Mouse (Mus musculus): ENCODE measurements at regions not wholly inside any gene's neighbourhood (a gene's known extent, or its start where the extent isn't known, plus 50 kb on each side); places are given as distances from the start of the nearest gene placed in this dataset.

- Histone ChIP-seq H3K36me3 (ENCODE audit: insufficient read depth, low read length) (no peaks in the 10 kb centered on the region), H3K4me1 (replicated peaks; ENCODE audit: low read depth, low read length) (peaks cover 92% of the 10 kb centered on the region), H3K9me3 (ENCODE audit: low read length) (peaks cover 5% of the 10 kb centered on the region), H3K27me3 (ENCODE audit: insufficient read depth, low read length) (peaks cover 70% of the 10 kb centered on the region), H3K4me3 (replicated peaks; ENCODE audit: low read length) (peak overlapping the region; percentile 41; the same call in 1 of the 2 replicates)
- TF ChIP-seq CTCF (conservative IDR thresholded peaks at IDR 0.05; ENCODE audit: low read length) (no peak), NANOG (IDR thresholded peaks at IDR 0.05; ENCODE audit: borderline replicate concordance, low read length) (peak; percentile 37; the same call in 1 of the 2 replicates)
Observed at GRCm38 (mm10) chr13:51920511-51921351, 74.3 kb downstream of the Gadd45g start.

- Histone ChIP-seq H3K27me3 (ENCODE audit: insufficient read depth, low read length) (peaks cover 66% of the 10 kb centered on the region), H3K4me1 (replicated peaks; ENCODE audit: low read depth, low read length) (peaks cover 85% of the 10 kb centered on the region), H3K36me3 (ENCODE audit: insufficient read depth, low read length) (no peaks in the 10 kb centered on the region), H3K4me3 (replicated peaks; ENCODE audit: low read length) (no peak overlapping the region), H3K9me3 (ENCODE audit: low read length) (no peaks in the 10 kb centered on the region)
- TF ChIP-seq POU5F1 (IDR thresholded peaks at IDR 0.05; ENCODE audit: borderline replicate concordance, low read length) (no peak), CTCF (conservative IDR thresholded peaks at IDR 0.05; ENCODE audit: low read length) (no peak), NANOG (IDR thresholded peaks at IDR 0.05; ENCODE audit: borderline replicate concordance, low read length) (no peak)
Observed at GRCm38 (mm10) chr13:51921550-51921949, 75.1 kb downstream of the Gadd45g start.

GRCm38 (mm10) chr13:51926764-51927163 lies 80.3 kb downstream of the Gadd45g start:
- TF ChIP-seq POU5F1 (IDR thresholded peaks at IDR 0.05; ENCODE audit: borderline replicate concordance, low read length) (no peak), NANOG (IDR thresholded peaks at IDR 0.05; ENCODE audit: borderline replicate concordance, low read length) (no peak), CTCF (conservative IDR thresholded peaks at IDR 0.05; ENCODE audit: low read length) (no peak)
- Histone ChIP-seq H3K36me3 (ENCODE audit: insufficient read depth, low read length) (no peaks in the 10 kb centered on the region), H3K9me3 (ENCODE audit: low read length) (no peaks in the 10 kb centered on the region), H3K4me1 (replicated peaks; ENCODE audit: low read depth, low read length) (peaks cover 73% of the 10 kb centered on the region), H3K27me3 (ENCODE audit: insufficient read depth, low read length) (peaks cover 70% of the 10 kb centered on the region), H3K4me3 (replicated peaks; ENCODE audit: low read length) (no peak overlapping the region)

DNA sequence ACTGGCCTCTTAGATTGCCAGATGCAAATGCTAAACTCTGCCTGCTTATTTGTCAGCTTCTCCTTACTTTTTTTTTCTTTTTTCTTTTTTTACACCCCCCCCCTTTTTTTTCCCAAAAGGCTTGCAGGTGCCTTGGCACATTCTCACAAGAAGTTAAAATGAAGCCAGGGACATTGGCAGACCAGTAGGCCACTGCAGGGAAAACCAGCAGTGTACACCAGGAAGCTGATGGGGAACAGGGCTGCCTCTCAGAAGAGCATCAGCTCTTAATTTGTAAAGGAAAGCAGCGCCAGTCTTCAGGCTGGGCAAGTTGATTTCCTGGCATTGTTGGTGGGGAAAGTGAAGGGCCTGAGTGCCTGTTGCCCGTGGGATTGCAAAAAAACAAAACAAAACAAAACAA lies 83.3 kb downstream of the Gadd45g start:
- no peaks in the 10 kb centered on the region for H3K9me3 ChIP-seq (ENCODE audit: low read length)
- H3K36me3 ChIP-seq (ENCODE audit: insufficient read depth, low read length) = no peaks in the 10 kb centered on the region
- no peak for TF ChIP-seq CTCF (conservative IDR thresholded peaks at IDR 0.05; ENCODE audit: low read length)
- TF ChIP-seq NANOG (IDR thresholded peaks at IDR 0.05; ENCODE audit: borderline replicate concordance, low read length) = no peak
- TF ChIP-seq POU5F1 (IDR thresholded peaks at IDR 0.05; ENCODE audit: borderline replicate concordance, low read length) = no peak
- peaks cover 65% of the 10 kb centered on the region for H3K27me3 ChIP-seq (ENCODE audit: insufficient read depth, low read length)
- H3K4me1 ChIP-seq (replicated peaks; ENCODE audit: low read depth, low read length) = peaks cover 45% of the 10 kb centered on the region
- no peak overlapping the region for H3K4me3 ChIP-seq (replicated peaks; ENCODE audit: low read length)

DNA sequence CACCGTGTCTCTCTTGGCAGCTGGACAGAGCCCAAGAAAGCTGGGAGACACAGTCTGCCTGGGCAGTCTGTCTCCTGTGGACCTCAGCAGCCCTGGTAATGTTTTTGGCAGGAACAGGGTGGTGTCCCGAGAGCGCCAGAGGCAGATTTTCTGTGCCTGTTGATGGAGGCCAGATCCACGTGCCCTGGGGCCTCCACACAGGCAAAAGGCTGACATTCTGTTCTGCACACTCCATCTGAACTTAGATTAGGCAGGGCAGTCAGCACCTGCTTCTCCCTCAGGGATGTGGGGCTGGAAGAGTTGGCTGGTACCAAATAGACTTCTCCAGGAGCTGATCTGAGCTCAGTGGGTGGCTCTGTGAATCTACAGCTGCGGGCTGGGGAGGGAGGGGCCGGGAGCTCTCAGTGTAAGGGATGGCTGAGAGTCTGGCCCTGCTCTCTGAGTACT lies 83.8 kb downstream of the Gadd45g start:
- TF ChIP-seq POU5F1 (IDR thresholded peaks at IDR 0.05; ENCODE audit: borderline replicate concordance, low read length) = no peak
- TF ChIP-seq CTCF (conservative IDR thresholded peaks at IDR 0.05; ENCODE audit: low read length) = no peak
- no peak for TF ChIP-seq NANOG (IDR thresholded peaks at IDR 0.05; ENCODE audit: borderline replicate concordance, low read length)
- H3K4me3 ChIP-seq (replicated peaks; ENCODE audit: low read length) = no peak overlapping the region

DNA sequence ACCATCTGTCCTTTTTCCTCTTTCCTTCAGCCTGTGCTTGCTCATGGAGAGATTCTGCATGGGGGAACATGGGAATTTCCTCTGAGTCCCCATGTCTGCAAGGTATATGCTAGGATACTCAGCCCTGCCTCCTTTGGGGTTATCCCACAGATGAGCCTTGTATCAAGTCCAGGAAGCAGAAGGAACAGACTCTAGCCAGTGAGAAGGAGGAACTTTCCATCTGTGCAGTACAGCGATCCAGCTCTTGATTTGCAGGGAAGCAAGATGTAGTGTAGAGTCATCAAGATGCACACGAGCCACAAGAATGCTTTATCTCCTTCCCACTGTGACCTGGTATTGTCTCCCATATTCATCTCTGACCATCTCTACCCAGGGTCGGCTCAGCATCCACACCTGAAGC lies 84.5 kb downstream of the Gadd45g start:
- Histone ChIP-seq H3K27me3 (ENCODE audit: insufficient read depth, low read length) (peaks cover 59% of the 10 kb centered on the region), H3K9me3 (ENCODE audit: low read length) (no peaks in the 10 kb centered on the region), H3K4me1 (replicated peaks; ENCODE audit: low read depth, low read length) (peaks cover 48% of the 10 kb centered on the region), H3K4me3 (replicated peaks; ENCODE audit: low read length) (no peak overlapping the region), H3K36me3 (ENCODE audit: insufficient read depth, low read length) (no peaks in the 10 kb centered on the region)
- no peak for TF ChIP-seq POU5F1 (IDR thresholded peaks at IDR 0.05; ENCODE audit: borderline replicate concordance, low read length)
- TF ChIP-seq NANOG (IDR thresholded peaks at IDR 0.05; ENCODE audit: borderline replicate concordance, low read length) = no peak
- no peak for TF ChIP-seq CTCF (conservative IDR thresholded peaks at IDR 0.05; ENCODE audit: low read length)

More for the DNA sequence above, 83.8 kb downstream of the Gadd45g start:
- no peaks in the 10 kb centered on the region for H3K9me3 ChIP-seq (ENCODE audit: low read length)
- H3K36me3 ChIP-seq (ENCODE audit: insufficient read depth, low read length) = no peaks in the 10 kb centered on the region
- H3K27me3 ChIP-seq (ENCODE audit: insufficient read depth, low read length) = peaks cover 60% of the 10 kb centered on the region
- H3K4me1 ChIP-seq (replicated peaks; ENCODE audit: low read depth, low read length) = peaks cover 45% of the 10 kb centered on the region

DNA sequence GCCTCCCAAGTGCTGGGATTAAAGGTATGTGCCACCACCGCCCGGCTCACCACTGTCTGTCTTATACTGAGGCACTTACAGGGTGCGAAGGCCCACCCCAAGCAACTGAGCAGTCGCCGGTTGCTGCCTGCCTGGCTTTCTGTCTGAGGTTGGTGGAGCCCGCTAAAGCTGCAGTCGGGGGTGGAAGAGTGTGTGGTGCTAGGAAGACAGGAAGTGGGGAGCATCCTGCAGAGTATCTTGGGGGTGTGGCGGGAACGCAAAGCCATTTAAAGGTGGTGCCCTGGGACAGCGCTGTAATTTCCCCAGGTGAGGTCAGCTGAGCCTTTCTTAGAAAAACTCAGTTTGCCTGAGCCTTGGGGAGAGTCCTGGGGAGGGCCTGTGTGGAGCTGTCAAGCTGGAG lies 89.3 kb downstream of the Gadd45g start:
- peaks cover 38% of the 10 kb centered on the region for H3K27me3 ChIP-seq (ENCODE audit: insufficient read depth, low read length)
- no peaks in the 10 kb centered on the region for H3K9me3 ChIP-seq (ENCODE audit: low read length)
- no peak for TF ChIP-seq POU5F1 (IDR thresholded peaks at IDR 0.05; ENCODE audit: borderline replicate concordance, low read length)
- no peak for TF ChIP-seq CTCF (conservative IDR thresholded peaks at IDR 0.05; ENCODE audit: low read length)
- no peak for TF ChIP-seq NANOG (IDR thresholded peaks at IDR 0.05; ENCODE audit: borderline replicate concordance, low read length)

DNA sequence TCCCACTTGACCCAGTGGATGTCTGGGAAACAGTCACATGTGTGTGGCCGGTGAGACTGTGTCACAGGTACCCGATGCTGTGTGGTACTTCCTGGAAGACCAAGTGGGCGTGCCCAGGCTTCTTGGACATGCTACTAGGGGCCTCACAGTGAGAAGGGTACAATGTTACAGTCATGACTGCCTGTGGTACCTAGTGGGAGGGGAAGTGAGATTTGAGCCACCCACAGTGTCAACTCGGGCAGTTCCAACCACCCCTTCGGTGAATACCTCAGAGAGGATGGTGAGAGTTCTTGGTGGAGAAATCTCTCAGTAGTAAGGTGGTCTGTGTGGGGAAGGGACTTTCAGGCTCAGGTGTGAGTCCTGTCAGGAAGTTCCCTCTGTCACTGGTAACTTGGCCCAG lies 90.0 kb downstream of the Gadd45g start:
- H3K4me3 ChIP-seq (replicated peaks; ENCODE audit: low read length) = no peak overlapping the region
- H3K9me3 ChIP-seq (ENCODE audit: low read length) = no peaks in the 10 kb centered on the region
- H3K27me3 ChIP-seq (ENCODE audit: insufficient read depth, low read length) = peaks cover 33% of the 10 kb centered on the region
- TF ChIP-seq CTCF (conservative IDR thresholded peaks at IDR 0.05; ENCODE audit: low read length) (no peak), POU5F1 (IDR thresholded peaks at IDR 0.05; ENCODE audit: borderline replicate concordance, low read length) (no peak), NANOG (IDR thresholded peaks at IDR 0.05; ENCODE audit: borderline replicate concordance, low read length) (no peak)
- H3K36me3 ChIP-seq (ENCODE audit: insufficient read depth, low read length) = no peaks in the 10 kb centered on the region
- H3K4me1 ChIP-seq (replicated peaks; ENCODE audit: low read depth, low read length) = peaks cover 31% of the 10 kb centered on the region

More for the DNA sequence above, 89.3 kb downstream of the Gadd45g start:
- Histone ChIP-seq H3K4me3 (replicated peaks; ENCODE audit: low read length) (no peak overlapping the region), H3K4me1 (replicated peaks; ENCODE audit: low read depth, low read length) (peaks cover 35% of the 10 kb centered on the region), H3K36me3 (ENCODE audit: insufficient read depth, low read length) (no peaks in the 10 kb centered on the region)

Measured in E14TG2a.4 (cell line).